Mouse (Mus musculus): Measurements from ENCODE around the gene Gm42957.
"Not testable (repeated sequence)": the region's sequence is repeated elsewhere in the genome, so short reads cannot be mapped to it uniquely, and the experiment has no call there.

DNA sequence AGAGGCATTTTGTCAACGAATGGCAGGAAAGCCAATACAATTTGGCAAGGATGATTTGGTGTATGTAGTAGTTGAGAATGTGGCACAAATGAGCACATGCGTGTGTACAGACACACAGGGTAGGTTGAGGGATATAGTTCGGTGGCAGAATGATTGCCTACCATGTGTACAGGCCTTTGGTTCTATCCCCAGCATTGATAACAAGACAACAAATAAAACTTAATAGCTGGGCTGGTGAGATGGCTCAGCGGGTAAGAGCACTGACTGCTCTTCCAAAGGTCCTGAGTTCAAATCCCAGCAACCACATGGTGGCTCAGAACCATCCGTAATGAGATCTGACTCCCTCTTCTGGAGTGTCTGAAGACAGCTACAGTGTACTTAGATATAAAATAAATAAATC is 50.8 kb downstream of the Gm42957 start:
- not testable (repeated sequence) for TF ChIP-seq CTCF, EP300 (IDR thresholded peaks at IDR 0.05)
